Mouse (Mus musculus): Measurements from ENCODE around the gene Twsg1.
A peak's percentile ranks its signal among the peaks of the same experiment; 100 is the strongest.

The Twsg1 gene

DNA sequence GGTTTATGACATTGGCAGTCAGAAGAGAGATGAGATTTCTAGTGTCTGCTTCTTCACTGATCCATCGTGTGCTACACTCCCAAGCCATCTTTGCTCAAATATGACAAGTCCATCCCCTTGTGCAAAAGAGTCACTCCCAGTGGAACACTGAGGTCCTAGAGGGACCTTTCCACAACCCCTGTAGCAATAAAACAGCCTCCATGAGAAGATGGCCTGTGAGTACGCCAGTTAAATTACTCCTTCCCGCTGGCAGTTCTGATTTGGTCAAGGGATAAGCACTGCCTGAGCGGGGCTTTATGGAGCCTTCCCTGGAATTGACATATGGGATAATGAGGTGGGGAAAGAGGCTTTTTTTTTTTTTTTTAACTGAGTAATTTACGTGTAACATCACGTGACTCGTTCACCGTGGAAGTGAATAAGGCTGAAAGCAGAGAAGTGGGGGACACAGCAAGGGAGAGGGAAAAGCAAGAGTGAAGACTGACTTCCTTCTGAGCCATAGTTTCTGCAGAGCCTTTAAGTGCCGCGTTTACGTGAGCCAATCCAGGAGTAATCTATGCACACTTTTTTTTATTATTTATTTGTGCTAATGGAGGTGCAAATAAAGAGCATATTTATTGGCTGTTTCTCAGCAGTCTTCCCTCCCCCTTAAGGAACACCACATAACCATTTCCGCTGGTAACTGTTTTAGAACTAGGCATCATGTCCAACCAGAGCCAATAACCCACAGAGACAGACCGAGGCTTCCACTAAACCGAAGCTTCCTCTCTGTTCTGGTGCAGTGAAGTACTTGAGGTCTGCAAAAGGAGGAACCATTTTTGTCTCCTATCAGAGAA, 65.1 kb downstream of the Twsg1 start, which contains the start of gene Ralbp1:
TSS of gene Ralbp1 (minus strand) at position 102 of the 833 bp plus-strand sequence.
- DNase-seq (ENCODE audit: low spot score in 2 of 2) = peak in 1 of 2 experiments; percentile 11

DNA sequence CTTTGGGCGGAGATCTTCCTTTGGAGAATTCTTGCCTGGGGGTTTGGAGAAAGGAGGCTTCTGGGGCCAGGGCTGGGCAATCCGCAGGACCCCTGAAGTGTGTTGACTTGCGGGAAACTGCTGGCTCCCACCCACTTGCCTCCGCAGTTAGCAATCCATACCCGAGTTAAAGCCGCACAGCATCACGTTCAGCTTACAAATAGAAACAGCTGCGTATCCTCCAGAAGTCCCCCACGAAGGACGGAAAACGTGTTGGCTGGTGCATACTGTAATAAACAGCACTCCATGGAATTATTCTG, 65.7 kb downstream of the Twsg1 start:
- no peak for DNase-seq (ENCODE audit: low spot score in 2 of 2)

DNA sequence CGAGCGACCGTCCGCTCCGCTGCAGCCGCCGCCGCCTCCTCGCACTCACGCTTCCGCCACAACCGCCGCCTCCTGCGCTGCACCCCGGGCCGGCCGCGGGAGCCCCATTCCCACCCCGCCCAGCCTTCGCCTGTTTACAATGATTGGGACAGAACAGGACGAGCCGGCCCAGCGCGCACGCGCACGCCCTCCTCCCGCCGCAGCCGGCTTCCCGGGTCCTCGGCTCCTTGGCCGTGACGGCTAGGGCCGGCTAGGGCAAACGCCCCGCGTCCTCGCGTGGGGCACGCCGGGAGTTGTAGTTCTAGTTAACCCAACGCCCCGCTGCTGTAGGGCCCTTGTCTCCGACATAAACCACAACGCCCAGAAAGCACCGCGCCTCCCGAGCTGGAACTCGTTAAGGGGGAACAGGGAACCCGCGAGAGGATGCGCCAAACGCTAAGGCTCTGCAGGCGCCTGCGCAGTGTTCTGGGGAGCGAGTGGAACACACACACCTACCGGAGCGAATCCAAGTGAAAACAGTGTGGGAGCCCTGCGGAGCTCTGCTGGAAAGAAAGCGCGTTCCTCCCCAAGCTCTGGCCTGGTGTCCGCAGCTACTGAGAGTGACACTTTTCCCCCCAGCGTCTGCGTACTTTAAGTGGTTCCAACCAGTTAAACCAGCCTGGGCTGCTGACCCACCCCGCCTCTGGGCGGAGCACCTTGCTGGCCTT, 66.2 kb downstream of the Twsg1 start:
- peak; percentile 97 to 98 for DNase-seq (ENCODE audit: low spot score in 2 of 2)

DNA sequence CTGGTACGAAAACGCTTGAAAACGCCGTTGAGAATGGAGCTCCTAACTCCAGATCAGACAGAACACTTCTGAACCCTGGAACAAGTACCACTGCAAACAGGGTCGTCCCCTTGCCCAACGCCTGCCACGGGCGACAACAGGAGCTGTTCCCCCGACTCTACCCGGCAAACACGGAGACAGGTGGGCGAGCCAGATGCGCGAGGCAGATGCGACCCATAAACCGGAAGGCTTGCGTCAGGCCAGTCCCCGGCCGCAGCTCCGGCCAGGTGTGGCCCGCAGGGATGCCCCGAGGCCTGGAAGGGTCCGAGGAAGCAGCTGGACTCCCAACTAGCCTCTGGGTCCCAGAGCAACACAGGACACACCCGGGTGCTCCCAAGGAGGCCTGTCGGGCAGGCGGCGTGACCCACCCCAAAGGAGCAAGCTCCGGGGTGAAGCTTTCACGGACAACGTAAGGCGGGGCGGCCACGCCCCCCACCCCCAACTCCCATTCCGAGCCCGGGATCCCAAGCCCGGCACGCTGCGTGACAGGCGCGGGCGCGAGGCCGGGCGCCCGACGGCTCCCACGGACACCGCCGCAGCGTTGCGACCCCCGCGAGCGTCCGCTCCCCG, 66.9 kb downstream of the Twsg1 start:
- DNase-seq (ENCODE audit: low spot score in 2 of 2) = no peak

DNA sequence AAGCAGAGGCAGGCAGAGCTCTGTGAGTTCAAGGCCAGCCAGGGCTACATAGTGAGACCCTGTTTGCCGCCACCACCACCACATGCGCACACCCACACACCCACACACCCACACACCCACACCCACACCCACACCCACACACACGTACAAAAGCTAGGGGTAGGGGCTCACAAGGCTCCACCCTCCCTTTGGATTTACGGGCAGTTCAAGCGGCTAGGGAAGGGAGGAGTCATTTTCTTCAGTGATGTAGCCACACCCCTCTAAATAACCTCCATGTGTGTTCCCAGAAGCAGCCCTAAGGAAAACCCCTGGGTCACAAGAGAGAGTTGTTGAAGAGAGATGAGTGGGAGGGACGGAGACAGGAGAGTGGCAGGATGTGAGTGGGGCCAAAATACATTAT, 74.0 kb downstream of the Twsg1 start:
- DNase-seq (ENCODE audit: low spot score in 2 of 2) = no peak

DNA sequence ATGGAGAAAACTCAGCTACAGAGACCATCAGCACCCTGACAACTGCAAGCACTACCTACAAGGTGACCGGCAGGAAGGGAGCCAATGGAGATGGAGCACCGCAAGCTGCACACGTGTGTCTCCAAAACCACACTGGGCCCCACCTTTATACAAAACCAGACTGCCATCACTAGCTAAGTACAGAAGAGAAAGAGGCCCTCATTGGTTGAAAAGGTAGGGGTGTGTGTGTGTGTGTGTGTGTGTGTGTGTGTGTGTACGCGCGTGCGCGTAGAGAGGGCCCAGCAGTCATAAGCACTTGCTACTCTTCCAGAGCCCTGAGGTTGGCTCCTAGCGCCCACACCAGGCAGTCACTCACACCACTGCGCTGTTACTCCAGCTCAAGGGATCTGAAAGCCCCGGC, 77.2 kb downstream of the Twsg1 start:
- DNase-seq (ENCODE audit: low spot score in 2 of 2) = no peak

DNA sequence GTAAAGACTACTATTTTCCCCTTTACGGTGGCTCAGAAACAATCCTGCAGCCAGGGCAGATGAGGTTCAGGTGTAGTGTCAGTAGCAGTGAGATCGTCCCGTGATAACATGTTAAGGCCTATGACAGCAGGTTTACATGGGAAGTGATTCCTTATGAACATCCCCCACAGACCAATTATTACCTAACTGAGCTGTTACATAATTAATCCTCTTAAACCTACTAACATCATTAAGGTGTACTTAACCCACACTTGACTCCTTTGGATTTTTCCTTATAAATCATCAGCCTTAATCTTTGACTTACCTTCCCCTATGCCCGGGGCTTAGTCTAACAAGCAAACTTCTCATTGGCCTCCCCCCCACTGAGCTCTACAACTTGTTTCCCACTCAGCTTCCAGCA, 77.9 kb downstream of the Twsg1 start:
- DNase-seq (ENCODE audit: low spot score in 2 of 2) = no peak

DNA sequence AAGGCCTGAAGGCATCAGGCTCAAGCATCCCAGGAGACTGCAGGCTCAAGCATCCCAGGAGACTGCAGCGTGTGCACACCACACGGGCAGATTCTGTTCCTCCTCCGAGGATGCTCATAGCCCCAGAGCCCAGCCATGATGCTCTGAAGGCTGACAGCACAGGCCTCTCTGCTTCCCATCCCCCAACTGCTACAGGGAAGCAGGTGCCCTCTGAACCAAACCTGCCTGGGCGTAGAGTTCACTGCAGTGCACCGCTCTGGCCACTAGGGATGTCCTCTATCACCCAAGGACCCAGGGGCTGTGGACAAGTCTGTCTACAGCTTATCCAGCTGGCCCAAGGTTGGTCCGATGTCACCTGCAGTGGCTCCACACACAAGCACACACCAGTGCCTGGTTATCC, 78.4 kb downstream of the Twsg1 start:
- peak in 1 of 2 experiments; percentile 33 for DNase-seq (ENCODE audit: low spot score in 2 of 2)

DNA sequence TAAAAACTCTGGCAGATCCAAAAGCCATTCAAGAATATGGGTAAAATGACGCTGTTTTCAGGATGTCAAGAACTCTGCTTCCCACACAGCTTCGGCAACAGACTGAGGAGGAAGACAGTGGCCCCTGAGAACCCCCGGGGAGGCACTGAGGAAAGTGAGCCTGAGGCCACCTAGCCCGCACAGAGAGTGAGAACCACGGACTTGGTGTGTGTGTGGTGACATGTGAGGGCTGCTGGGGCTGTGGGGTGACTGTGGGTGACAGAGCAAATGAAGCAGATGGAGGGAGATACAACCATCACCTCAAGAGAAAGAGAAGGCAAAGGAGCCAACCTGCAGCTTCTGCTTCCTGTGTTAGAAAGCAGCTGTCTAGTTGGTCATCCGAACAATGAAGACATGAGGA, 79.0 kb downstream of the Twsg1 start:
- DNase-seq (ENCODE audit: low spot score in 2 of 2) = no peak

Data from cerebellum, postnatal 4 days (tissue).